Mouse (Mus musculus): Measurements from ENCODE around the gene Uaca.

The Uaca gene

DNA sequence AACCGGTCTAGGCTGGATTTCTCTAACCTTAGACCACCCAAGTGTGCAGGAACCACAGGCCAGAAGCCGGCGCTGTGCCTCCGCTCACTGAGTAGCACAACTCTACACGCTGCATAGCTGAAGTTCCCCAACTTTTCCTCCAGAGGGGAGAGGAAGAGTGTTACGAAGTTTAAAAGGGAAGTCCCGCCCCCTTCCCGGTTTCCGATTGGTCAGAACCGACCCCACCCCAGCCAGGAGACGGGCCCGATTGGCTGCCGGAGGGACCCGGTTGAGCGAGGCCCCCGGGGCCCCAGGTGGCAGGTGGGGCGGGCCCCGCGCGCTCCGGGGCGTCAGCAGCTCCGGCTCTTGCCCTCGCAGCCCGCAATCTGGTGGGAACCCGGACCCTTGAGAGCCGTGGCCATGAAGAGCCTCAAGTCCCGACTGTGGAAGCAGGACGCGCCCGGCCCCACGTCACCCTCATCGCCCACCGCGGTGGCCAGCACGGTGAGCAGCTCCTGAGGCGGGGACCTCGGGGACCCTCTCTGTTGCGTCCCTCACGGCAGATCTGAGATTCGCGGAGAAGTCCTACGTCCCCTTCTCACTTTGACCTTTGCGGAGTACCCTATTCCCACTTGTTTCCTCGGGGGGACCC, at the start of gene Uaca:
TSS of gene Uaca (plus strand) at position 333 of the 631 bp plus-strand sequence.
- CTCF ChIA-PET = no interaction called here

GRCm38 (mm10) chr9:60744971-60745370, 49.4 kb upstream of the Uaca start:
- CTCF ChIA-PET = interaction anchor here (0.7 kb wide), 1 partner anchor 56 kb away, joined by 16 read pairs; no protein-coding TSS in a partner anchor

DNA sequence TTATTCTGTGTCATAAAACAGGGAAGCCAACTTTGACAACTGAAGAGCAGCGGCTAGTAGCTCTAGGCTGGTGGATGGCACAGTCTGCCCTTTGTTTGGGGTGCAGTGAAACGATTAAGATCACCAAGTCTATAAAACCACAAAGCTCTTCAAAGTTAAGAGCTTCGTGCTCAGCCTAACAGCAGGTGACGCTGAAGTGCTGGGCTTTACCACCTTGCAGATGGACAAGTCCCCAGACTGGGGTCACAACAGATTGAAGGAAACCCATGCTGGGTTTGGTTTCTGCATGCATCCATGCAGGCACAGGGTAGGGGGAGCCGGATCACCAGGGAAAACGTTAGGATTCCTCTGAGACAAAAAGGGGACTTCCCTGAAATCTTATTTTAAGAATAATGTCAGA, 47.8 kb upstream of the Uaca start:
- CTCF ChIA-PET = no interaction called here

- CTCF ChIA-PET = no interaction called here
Measured at GRCm38 (mm10) chr9:60747672-60748071, 46.7 kb upstream of the Uaca start.

- CTCF ChIA-PET = no interaction called here
Measured at GRCm38 (mm10) chr9:60748191-60748590, 46.2 kb upstream of the Uaca start.

GRCm38 (mm10) chr9:60749105-60749504, 45.2 kb upstream of the Uaca start:
- CTCF ChIA-PET = no interaction called here

DNA sequence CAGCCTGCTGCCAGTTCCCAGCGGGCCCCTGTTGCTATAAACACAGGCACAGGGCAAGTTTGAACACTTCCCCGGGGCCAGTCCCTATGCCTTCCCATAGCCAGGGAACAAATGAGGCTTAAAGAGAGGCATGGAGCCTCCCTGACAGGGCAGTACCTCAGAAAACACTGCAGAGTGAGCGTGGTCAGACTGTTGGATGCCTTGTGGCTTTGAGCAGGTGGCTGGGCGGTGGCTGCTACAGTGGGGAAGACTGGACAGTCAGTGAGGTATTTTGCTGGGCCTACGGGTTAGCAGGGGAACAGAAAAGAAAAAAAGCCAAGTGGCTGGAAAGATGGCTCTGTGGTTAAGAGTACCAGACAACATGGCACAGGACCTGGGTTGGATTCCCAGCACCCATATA, 43.2 kb upstream of the Uaca start:
- CTCF ChIA-PET = no interaction called here

- CTCF ChIA-PET = no interaction called here
Measured at GRCm38 (mm10) chr9:60751971-60752370, 42.4 kb upstream of the Uaca start.

DNA sequence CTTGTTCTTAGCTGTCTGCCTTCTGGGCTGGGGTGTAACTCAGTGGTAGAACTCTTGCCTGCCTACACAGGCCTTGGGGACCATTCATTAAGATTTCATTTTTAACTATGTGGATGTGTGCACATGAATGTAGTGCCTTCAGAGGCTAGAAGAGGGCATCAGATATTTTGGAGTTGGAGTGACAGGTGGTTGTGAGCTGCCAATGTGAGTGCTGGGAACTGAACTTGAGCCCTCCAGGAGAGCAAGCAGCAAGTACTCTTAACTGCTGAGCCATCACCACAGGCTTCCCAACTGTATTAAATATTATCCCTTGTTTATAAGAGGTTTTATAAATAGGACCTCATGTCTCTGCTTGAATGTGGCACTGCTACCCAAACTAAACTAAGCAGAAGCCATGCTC, 41.7 kb upstream of the Uaca start:
- CTCF ChIA-PET = no interaction called here

- CTCF ChIA-PET = no interaction called here
Measured at GRCm38 (mm10) chr9:60756258-60756657, 38.1 kb upstream of the Uaca start.

DNA sequence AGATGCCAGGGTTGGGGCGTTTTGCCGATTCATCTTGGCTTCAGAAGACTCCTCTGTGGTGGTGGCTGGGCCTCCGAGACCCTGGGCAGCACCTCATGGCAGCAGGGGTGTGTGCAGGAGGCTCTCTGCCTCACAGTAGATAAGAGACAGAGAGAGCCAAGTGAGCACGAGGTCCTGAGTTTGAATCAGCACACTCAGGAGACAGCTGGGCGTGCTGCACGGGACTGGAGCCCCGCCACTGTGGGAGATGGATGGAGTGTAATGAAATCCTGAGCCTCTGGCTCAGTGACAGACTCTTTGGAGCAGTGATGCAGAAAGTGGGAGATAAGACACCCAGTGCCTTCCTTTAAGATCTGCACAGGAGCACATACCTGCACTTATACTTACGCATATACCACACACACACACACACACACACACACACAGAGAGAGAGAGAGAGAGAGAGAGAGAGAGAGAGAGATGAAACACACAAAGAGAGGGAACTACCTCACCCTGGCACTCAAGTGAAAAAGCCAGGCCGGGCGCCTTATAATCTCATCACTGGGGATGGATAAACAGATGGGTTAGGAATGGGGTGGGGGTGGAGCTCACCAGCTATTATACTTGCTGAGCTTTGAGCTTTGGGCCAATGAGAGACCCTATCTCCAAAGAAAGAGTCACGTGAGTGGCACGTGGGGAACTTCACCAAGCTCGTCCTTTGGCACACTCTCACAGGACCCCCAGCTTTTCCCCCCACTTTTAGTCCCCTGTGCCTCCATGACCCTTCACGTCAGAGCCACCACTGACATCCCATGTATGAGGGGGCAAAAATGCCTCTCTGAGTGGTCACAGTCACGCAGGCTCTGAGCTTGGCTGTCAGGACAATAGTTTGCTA, 37.2 kb upstream of the Uaca start:
- CTCF ChIA-PET = interaction anchor here (1.0 kb wide), 1 partner anchor 95 kb away, joined by 3 read pairs; no protein-coding TSS in a partner anchor

GRCm38 (mm10) chr9:60757817-60758216, 36.5 kb upstream of the Uaca start:
- CTCF ChIA-PET = interaction anchor here (1.0 kb wide), 1 partner anchor 94 kb away, joined by 3 read pairs; no protein-coding TSS in a partner anchor

DNA sequence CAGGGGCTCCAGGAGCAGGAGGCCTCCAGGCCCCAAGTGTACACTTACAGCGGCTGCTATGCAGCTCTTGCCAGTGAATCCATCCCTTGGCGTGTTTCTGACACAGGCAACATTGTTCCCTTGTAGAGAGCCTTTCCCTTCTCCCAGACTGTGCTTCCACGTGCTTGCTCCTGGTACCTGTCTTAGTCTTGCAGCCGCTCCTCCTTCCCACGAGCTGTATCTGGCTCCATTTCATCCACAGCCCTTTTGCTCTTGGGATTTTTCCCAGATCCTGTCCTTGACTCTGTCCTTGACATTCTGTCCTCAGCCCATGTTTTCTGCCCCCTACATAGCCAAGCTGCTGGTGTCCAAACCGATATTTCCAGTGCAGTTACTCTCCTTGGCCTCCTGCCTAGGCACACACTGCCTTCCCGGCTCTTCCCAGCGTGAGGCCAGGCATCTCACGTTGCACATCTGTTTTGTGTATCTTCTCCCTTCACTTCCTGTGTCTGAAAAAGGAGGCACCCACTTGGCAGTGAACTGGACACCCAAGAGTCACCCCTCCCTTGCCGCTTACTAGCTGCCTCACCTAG, 34.8 kb upstream of the Uaca start:
- CTCF ChIA-PET = interaction anchor here (0.8 kb wide), 1 partner anchor 98 kb away, joined by 4 read pairs; no protein-coding TSS in a partner anchor

- CTCF ChIA-PET = no interaction called here
Measured at GRCm38 (mm10) chr9:60765181-60765580, 29.2 kb upstream of the Uaca start.

DNA sequence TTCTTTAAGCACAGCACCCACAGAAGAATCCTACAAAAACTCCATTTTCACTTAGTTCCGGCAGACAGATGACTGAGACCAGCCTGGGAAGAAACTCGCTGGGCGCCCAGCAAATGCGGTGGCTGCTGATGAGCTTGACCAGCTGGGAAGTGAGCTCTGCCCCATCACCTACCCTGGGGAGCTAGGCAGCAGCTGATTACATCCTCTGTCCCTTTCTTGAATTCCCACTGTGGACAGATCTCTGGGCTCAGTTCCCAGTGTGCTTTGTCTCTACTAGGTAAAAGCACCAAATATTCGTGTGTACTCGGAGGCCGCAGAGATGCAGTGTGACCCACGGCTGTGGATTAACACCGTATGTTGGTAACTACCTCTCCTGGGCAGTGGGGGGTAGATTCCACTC, 25.9 kb upstream of the Uaca start:
- CTCF ChIA-PET = no interaction called here

DNA sequence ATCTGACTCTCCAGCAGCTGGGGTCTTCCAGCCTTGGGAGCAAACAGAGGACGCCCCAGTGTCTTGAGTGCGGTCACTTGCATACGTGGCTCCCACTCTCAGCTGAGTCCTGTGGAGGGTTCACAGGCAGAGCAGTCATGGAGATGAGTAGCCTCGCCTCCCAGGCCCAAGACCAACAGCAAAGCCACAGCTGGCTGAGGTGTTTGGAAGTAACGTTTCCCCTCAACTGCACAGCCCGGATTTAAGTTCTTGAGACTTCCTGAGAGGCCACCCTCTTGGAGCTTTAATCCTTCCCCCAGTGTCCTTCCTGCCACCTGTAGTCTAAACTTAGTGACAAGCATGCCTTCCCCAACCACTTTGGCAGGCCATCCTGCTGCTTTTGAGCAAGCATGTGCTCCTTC, 24.6 kb upstream of the Uaca start:
- CTCF ChIA-PET = no interaction called here

GRCm38 (mm10) chr9:60773713-60774112, 20.6 kb upstream of the Uaca start:
- CTCF ChIA-PET = no interaction called here

DNA sequence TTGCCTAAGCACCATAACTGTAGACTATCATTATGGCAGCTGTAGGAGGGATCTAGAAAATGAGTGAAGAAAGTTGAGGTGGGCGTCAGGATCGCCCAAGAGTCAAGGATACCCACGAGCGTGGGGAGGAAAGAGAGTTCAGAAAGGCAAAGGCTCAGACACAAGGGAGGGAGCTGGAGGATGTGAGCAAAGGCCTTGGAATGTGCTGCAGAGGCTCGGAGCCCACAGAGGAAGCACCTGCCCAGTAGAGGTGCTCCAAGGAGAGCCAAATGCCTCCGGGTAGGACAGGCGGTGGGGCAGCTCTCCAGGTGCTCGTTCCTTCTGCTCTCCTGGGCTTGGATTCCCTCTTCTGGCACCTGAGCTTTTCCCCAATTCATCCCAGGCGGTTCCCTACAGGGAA, 17.4 kb upstream of the Uaca start:
- CTCF ChIA-PET = no interaction called here

DNA sequence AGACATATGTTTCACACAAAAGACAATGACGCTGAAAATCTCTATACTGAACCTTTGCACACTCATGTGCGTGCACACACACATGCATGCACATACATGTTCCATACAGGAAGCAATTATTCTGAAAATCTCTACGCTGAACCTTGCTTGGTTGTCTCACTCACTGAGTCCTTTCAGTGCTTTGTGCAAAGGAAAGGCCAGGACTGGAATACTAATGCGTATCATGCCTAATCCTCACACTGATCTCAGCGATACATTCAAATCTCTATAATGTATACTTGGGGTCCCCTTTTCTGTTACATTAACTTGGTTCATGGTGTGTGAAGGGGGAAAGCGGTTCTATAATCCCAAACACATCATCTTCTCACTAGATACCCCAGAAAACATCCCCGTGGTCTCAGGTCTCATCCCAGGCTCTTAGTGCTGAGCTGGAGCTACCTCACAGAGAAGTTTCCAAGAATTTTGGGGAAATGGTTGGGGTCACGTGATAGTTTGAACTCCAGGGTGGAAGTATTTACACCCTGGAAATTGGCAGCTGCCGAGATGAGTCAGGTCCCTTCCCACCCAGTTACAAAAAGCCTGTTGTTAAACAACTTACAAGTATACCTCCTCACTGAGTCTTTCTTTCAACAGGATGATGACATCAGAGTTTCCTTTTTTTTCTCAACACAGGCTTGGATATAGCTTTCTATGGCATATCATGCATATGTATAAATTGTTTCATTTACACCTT, 12.1 kb upstream of the Uaca start:
- CTCF ChIA-PET = no interaction called here

DNA sequence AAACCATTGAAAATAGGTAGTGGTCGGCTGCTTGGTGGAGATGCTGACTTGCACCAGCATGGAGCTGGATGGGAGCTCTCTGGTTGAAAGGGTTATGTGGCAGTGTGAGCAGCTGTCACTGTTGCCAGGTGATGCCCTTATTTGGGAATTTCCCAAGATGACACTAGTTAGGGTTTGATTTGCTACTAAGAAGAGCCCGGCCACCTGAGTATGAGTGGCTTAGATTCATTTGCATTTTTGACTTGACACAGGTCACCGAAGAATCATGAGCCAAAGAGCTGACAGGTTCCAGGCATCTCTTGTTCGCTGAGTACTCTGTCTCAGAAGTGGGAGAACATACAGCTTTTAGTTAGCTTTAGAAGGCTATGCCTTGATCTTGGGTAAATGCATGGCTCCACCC, 9.3 kb upstream of the Uaca start:
- CTCF ChIA-PET = no interaction called here

DNA sequence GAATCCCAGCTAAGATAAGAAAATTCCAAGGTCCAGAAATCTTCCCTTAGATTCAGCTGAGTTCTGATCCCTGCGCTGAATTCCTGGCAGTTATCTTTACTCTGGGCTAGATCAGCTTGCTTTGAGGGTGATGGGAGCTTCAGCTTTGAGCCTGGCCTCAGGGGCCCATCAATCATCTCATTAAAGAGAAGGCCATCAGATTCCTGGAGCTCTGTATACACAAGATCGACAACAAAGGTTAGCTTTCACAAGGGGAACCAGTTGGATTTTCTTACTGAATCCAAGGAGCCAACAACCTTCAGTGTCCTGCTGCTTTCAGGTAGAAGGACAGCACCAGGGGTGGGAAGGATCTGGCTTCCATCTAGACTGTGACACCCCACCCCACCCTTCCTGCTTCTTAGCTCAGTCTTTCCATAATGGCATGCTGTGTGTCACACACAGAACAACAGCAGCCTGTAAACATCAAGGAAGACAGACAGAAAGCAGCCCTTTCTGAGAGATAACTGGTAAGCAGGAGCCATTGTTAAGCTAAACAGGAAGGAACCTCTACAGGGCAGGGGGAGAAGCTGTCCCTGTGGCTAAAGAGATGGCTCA, 6.7 kb upstream of the Uaca start:
- CTCF ChIA-PET = no interaction called here

DNA sequence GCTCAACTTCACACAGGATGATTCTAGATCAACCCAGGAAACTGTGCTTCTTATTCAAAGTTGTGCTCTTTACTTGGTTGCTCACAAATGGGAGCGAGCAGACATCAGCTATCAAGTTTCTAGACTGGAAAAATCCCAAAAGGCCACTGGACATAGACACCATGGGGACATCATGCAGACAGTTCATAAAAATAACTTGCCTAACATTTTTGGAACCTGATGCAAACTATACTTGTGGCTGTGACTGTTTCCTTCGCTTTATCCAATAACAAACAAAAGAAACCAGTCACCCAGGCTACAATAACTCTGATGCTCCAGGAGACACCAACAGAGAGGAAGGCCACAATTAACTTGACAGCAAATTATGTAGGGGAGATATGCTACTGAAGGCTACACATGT, 4.1 kb upstream of the Uaca start:
- CTCF ChIA-PET = no interaction called here
